Mouse (Mus musculus) forebrain, embryonic 16.5 days (tissue): Measurements from ENCODE around the gene Mrpl45. TPM values are rescaled to one million over a fixed set of nuclear protein-coding genes. Genes with fewer than 3 reads are reported as not detected.
A peak's percentile ranks its signal among the peaks of the same experiment; 100 is the strongest.

ENCODE experiments used
- ATAC-seq: fragments of 200-750 bp; cut with Nextera tagmentation; 2 replicates; pipeline ENCODE4 v1.8.0; 2017; ENCODE audit warnings: mild to moderate bottlenecking, moderate library complexity
- H3K27ac ChIP-seq: fragments of 300-500 bp; sonication (generic); 2 replicates; pipeline ENCODE4 v1.5.1; 2014; ENCODE audit warnings: low read length, control low read depth
- H3K27me3 ChIP-seq: fragments of 300-500 bp; sonication (generic); replicated peaks from 2 replicates; pipeline ENCODE4 v1.6.1; 2014; ENCODE audit warnings: low read length; ENCODE audit not compliant: control insufficient read depth, insufficient read depth
- H3K36me3 ChIP-seq: fragments of 300-500 bp; sonication (generic); 2 replicates; pipeline ENCODE4 v1.6.1; 2014; ENCODE audit not compliant: control insufficient read depth, insufficient read depth
- H3K4me1 ChIP-seq: fragments of 300-500 bp; sonication (generic); replicated peaks from 2 replicates; pipeline ENCODE4 v1.6.1; 2014; ENCODE audit warnings: low read length; ENCODE audit not compliant: control insufficient read depth, insufficient read depth
- H3K4me2 ChIP-seq: fragments of 300-500 bp; sonication (generic); 2 replicates; pipeline ENCODE4 v1.6.1; 2014; ENCODE audit warnings: mild to moderate bottlenecking, low read length, control low read depth
- H3K4me3 ChIP-seq: fragments of 300-500 bp; sonication (generic); replicated peaks from 2 replicates; pipeline ENCODE4 v1.5.1; 2014; ENCODE audit warnings: mild to moderate bottlenecking, low read length, control low read depth
- H3K9ac ChIP-seq: fragments of 300-500 bp; sonication (generic); replicated peaks from 2 replicates; pipeline ENCODE4 v1.6.1; 2014; ENCODE audit warnings: low read depth, low read length, control low read depth
- H3K9me3 ChIP-seq: fragments of 300-500 bp; sonication (generic); 2 replicates; pipeline ENCODE4 v1.6.1; 2016; ENCODE audit warnings: low read length; ENCODE audit not compliant: control insufficient read depth
- WGBS: fragments of 180-500 bp; shearing (Covaris S2); extraction: QIAGEN DNeasy Blood & Tissue Kit; methylation state at CpG from one replicate; pipeline ENCODE4 v1.1.7; 2014; 5-methylcytosine and 5-hydroxymethylcytosine counted together
- polyA plus RNA-seq: library from polyadenylated mRNA; unstranded; fragments of >200 nt; fragmentation: Nextera tagmentation; extraction: Ambion mirVana; gene quantifications from 2 replicates; pipeline ENCODE4 v1.2.1, GENCODE M21; 2015

Gene Mrpl45
- polyA plus RNA-seq, 1 experiment from 2014 or later = 40.2 TPM

- no peaks in the 10 kb centered on the region for H3K9me3 ChIP-seq
- no peaks in the 10 kb centered on the region for H3K36me3 ChIP-seq
- no peaks in the 10 kb centered on the region for H3K27me3 ChIP-seq
- no peak overlapping the region for H3K9ac ChIP-seq
- no peak overlapping the region for H3K4me3 ChIP-seq
- no peak for ATAC-seq
- H3K4me2 ChIP-seq = no peak overlapping the region
- peaks cover 60% of the 10 kb centered on the region for H3K4me1 ChIP-seq
- no peak overlapping the region for H3K27ac ChIP-seq
- WGBS = 63% methylated on average over 5 of the region's 5 CpGs
Measured at GRCm38 (mm10) chr11:97368501-97368900, 53.0 kb downstream of the Mrpl45 start.

GRCm38 (mm10) chr11:97370329-97371091, 55.0 kb downstream of the Mrpl45 start:
- ATAC-seq = peak; percentile 59; the same call in 1 of the 2 replicates
- H3K9ac ChIP-seq = no peak overlapping the region

GRCm38 (mm10) chr11:97372159-97372864, 56.8 kb downstream of the Mrpl45 start:
- WGBS = 76% methylated on average over 6 of the region's 6 CpGs
- no peak overlapping the region for H3K4me2 ChIP-seq
- no peak overlapping the region for H3K27ac ChIP-seq
- no peak overlapping the region for H3K4me3 ChIP-seq
- peaks cover 9% of the 10 kb centered on the region for H3K36me3 ChIP-seq
- no peak overlapping the region for H3K9ac ChIP-seq
- H3K9me3 ChIP-seq = no peaks in the 10 kb centered on the region
- H3K27me3 ChIP-seq = no peaks in the 10 kb centered on the region
- H3K4me1 ChIP-seq = peaks cover 26% of the 10 kb centered on the region
- no peak for ATAC-seq

More at GRCm38 (mm10) chr11:97370329-97371091, 55.0 kb downstream of the Mrpl45 start:
- Histone ChIP-seq H3K36me3 (peaks cover 5% of the 10 kb centered on the region; the same call in 1 of the 2 replicates), H3K4me1 (peaks cover 40% of the 10 kb centered on the region), H3K27me3 (no peaks in the 10 kb centered on the region), H3K9me3 (no peaks in the 10 kb centered on the region), H3K4me2 (no peak overlapping the region), H3K4me3 (no peak overlapping the region), H3K27ac (no peak overlapping the region)
- 42% methylated on average over 7 of the region's 7 CpGs for WGBS

- H3K9ac ChIP-seq = no peak overlapping the region
Measured at GRCm38 (mm10) chr11:97373402-97373801, 57.9 kb downstream of the Mrpl45 start.

More at GRCm38 (mm10) chr11:97373402-97373801, 57.9 kb downstream of the Mrpl45 start:
- Histone ChIP-seq H3K4me2 (no peak overlapping the region), H3K27ac (no peak overlapping the region), H3K9me3 (no peaks in the 10 kb centered on the region), H3K4me1 (peaks cover 18% of the 10 kb centered on the region), H3K27me3 (no peaks in the 10 kb centered on the region), H3K36me3 (peaks cover 12% of the 10 kb centered on the region), H3K4me3 (no peak overlapping the region)
- ATAC-seq = no peak
- 93% methylated on average over 2 of the region's 2 CpGs for WGBS

Other genes with a start within 250 kb of the Mrpl45 start
- 0.35 and 0.38 TPM in 2 replicates for gene Tbx21, start 200.4 kb upstream of the Mrpl45 start, polyA plus RNA-seq
- gene Tbkbp1, start 164.2 kb upstream of the Mrpl45 start, polyA plus RNA-seq = 5.7 and 6.0 TPM in 2 replicates
- 39.0 and 40.6 TPM in 2 replicates for gene Kpnb1, start 127.8 kb upstream of the Mrpl45 start, polyA plus RNA-seq
- gene Npepps, start 35.1 kb upstream of the Mrpl45 start, polyA plus RNA-seq = 140 and 157 TPM in 2 replicates
- gene Gpr179, start 36.4 kb downstream of the Mrpl45 start, polyA plus RNA-seq = 0.16 and 0.19 TPM in 2 replicates
- gene Socs7, start 46.8 kb downstream of the Mrpl45 start, polyA plus RNA-seq = 10.7 and 11.5 TPM in 2 replicates
- gene Arhgap23, start 99.8 kb downstream of the Mrpl45 start, polyA plus RNA-seq = 6.9 and 7.5 TPM in 2 replicates
- 0.29 and 1.2 TPM in 2 replicates for gene 4933428G20Rik, start 184.6 kb downstream of the Mrpl45 start, polyA plus RNA-seq